Mouse (Mus musculus) neural tube, embryonic 11.5 days (tissue): ENCODE results near the gene Fam78b. TPM values are rescaled to one million over a fixed set of nuclear protein-coding genes. Genes with fewer than 3 reads are reported as not detected.

Source experiments
- ATAC-seq: fragments of 200-750 bp; cut with Nextera tagmentation; 2 replicates; pipeline ENCODE4 v1.8.0; 2017; ENCODE audit warnings: moderate number of reproducible peaks, mild to moderate bottlenecking, moderate TSS enrichment, moderate library complexity; ENCODE audit not compliant: insufficient read depth, low FRiP score, low TSS enrichment
- DNase-seq: peaks from one replicate; pipeline ENCODE4 v3.0.0-alpha.2; 2015; ENCODE audit warnings: low spot score
- H3K27ac ChIP-seq: fragments of 300-500 bp; sonication (generic); 2 replicates; pipeline ENCODE4 v1.5.1; 2014; ENCODE audit warnings: low read depth, mild to moderate bottlenecking, low read length
- H3K27me3 ChIP-seq: fragments of 300-500 bp; sonication (generic); 2 replicates; pipeline ENCODE4 v1.6.1; 2014; ENCODE audit warnings: mild to moderate bottlenecking, low read length, mixed read lengths; ENCODE audit not compliant: control insufficient read depth, insufficient read depth
- H3K36me3 ChIP-seq: fragments of 300-500 bp; sonication (generic); 2 replicates; pipeline ENCODE4 v1.6.1; 2014; ENCODE audit warnings: mild to moderate bottlenecking, low read length, moderate library complexity, mixed read lengths; ENCODE audit not compliant: control insufficient read depth, insufficient read depth
- H3K4me1 ChIP-seq: fragments of 300-500 bp; sonication (generic); 2 replicates; pipeline ENCODE4 v1.6.1; 2014; ENCODE audit warnings: low read length, mixed read lengths; ENCODE audit not compliant: control insufficient read depth, insufficient read depth
- H3K4me2 ChIP-seq: fragments of 300-500 bp; sonication (generic); 2 replicates; pipeline ENCODE4 v1.6.1; 2014; ENCODE audit warnings: low read depth, mild to moderate bottlenecking, moderate library complexity
- H3K4me3 ChIP-seq: fragments of 300-500 bp; sonication (generic); 2 replicates; pipeline ENCODE4 v1.5.1; 2014; ENCODE audit warnings: low read depth, low read length
- H3K9ac ChIP-seq: fragments of 300-500 bp; sonication (generic); 2 replicates; pipeline ENCODE4 v1.6.1; 2014; ENCODE audit warnings: mild to moderate bottlenecking, low read length
- H3K9me3 ChIP-seq: fragments of 300-500 bp; sonication (generic); 2 replicates; pipeline ENCODE4 v1.6.1; 2016; ENCODE audit warnings: low read length; ENCODE audit not compliant: control insufficient read depth
- WGBS: fragments of 180-500 bp; shearing (Covaris S2); extraction: QIAGEN DNeasy Blood & Tissue Kit; methylation state at CpG from one replicate; pipeline ENCODE4 v1.1.7; 2014; 5-methylcytosine and 5-hydroxymethylcytosine counted together
- polyA plus RNA-seq: library from polyadenylated mRNA; unstranded; fragments of >200 nt; fragmentation: Nextera tagmentation; extraction: Ambion mirVana; gene quantifications from 2 replicates; pipeline ENCODE4 v1.2.1, GENCODE M21; 2014

Gene Fam78b
- polyA plus RNA-seq, 1 experiment from 2014 or later: 14.5 TPM

GRCm38 (mm10) chr1:167050859-167051258 is 49.6 kb downstream of the Fam78b start:
- H3K9ac ChIP-seq: no peak overlapping the region
- no peak overlapping the region for H3K4me2 ChIP-seq
- H3K27ac ChIP-seq: no peak overlapping the region
- H3K9me3 ChIP-seq: no peaks in the 10 kb centered on the region
- H3K4me3 ChIP-seq: no peak overlapping the region
- H3K4me1 ChIP-seq: 0 out of 2 replicates have a peak, but pooled peaks cover 2% of the 10 kb centered on the region
- 91% methylated on average over 3 of the region's 3 CpGs for WGBS
- no peaks in the 10 kb centered on the region for H3K27me3 ChIP-seq
- no peak for DNase-seq
- H3K36me3 ChIP-seq: no peaks in the 10 kb centered on the region
- no peak for ATAC-seq

DNA sequence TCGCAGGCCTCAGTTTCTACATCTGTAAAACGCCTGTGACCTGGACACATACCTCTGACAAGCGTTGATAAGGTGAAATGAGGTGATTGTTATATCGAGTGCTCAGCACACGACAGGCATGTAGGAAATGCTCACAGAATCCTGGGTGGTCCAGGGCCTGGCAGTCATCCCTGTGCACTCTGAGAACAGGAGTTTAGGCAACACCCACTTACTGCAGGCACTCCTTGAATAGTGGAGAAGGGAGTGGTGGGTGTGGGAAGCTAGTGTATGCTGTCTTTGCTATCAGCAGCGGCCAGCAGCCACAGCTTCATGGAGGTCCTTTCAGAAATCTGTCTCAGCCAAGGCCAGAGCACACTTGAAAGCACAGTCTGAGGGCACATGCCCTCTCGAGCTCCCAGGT is 52.8 kb downstream of the Fam78b start:
- ATAC-seq (no peak), DNase-seq (no peak)
- Histone ChIP-seq H3K4me3 (no peak overlapping the region), H3K36me3 (no peaks in the 10 kb centered on the region), H3K27ac (no peak overlapping the region), H3K9me3 (no peaks in the 10 kb centered on the region), H3K4me1 (no peaks in the 10 kb centered on the region), H3K9ac (no peak overlapping the region), H3K4me2 (no peak overlapping the region), H3K27me3 (no peaks in the 10 kb centered on the region)
- 83% methylated on average over 7 of the region's 7 CpGs for WGBS

DNA sequence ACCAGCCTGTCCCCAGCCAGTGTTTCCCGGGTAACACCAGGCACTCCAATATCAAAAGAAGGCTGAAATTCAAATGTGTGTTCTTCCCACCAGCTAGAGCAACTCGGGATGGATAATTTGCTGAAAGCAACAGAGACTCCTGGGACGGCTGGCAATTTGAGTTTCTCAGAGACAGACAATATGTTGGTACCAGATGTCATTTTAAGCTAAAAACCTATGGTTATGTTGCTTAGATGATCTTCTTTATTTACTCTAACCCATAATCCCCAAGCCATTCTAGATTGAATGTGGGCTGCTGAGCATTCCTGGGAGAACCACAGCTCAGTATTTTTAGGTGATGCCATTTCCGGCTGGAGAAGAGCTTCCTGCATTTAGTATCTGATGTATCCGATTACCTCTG is 56.3 kb downstream of the Fam78b start:
- ATAC-seq (no peak), DNase-seq (no peak)
- Histone ChIP-seq H3K9ac (no peak overlapping the region), H3K4me2 (no peak overlapping the region), H3K4me1 (peaks cover 4% of the 10 kb centered on the region; the same call in 1 of the 2 replicates), H3K4me3 (no peak overlapping the region), H3K27me3 (no peaks in the 10 kb centered on the region), H3K9me3 (no peaks in the 10 kb centered on the region), H3K36me3 (no peaks in the 10 kb centered on the region), H3K27ac (no peak overlapping the region)
- 67% methylated on average over 5 of the region's 5 CpGs for WGBS

- DNase-seq: no peak
- H3K27me3 ChIP-seq: no peaks in the 10 kb centered on the region
- no peaks in the 10 kb centered on the region for H3K9me3 ChIP-seq
- H3K36me3 ChIP-seq: no peaks in the 10 kb centered on the region
- no peak overlapping the region for H3K9ac ChIP-seq
- H3K27ac ChIP-seq: no peak overlapping the region
- WGBS: 57% methylated on average over 9 of the region's 9 CpGs
- no peak overlapping the region for H3K4me3 ChIP-seq
- peaks cover 4% of the 10 kb centered on the region; the same call in 1 of the 2 replicates for H3K4me1 ChIP-seq
- ATAC-seq: no peak; the same call in 1 of the 2 replicates
- H3K4me2 ChIP-seq: no peak overlapping the region
Observed at GRCm38 (mm10) chr1:167059550-167060285, 58.5 kb downstream of the Fam78b start.

- 71% methylated on average over 4 of the region's 4 CpGs for WGBS
- no peak overlapping the region for H3K27ac ChIP-seq
Observed at GRCm38 (mm10) chr1:167063971-167064370, 62.8 kb downstream of the Fam78b start.

DNA sequence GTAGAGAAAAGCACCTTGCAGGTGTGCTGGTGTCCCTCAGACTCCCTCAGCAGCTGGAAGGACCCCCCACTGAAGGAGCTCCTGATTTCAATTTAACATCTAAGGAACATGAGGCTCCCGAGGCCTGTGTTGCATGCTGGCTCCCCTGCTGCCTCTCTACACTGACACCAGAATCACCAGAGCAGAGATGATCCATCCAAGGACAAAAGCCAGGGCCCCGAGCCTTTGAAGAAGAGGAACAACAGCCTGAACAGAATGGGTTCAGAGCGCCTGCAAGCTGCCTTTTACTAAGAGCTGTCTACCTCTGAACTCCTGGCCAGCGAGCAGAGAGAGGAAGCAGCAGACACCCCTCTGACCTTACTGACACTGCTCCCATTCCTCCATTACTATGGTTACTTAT is 64.3 kb downstream of the Fam78b start:
- no peaks in the 10 kb centered on the region for H3K4me1 ChIP-seq
- DNase-seq (no peak), ATAC-seq (no peak)
- H3K9ac ChIP-seq: no peak overlapping the region
- no peak overlapping the region for H3K4me3 ChIP-seq
- H3K9me3 ChIP-seq: no peaks in the 10 kb centered on the region
- no peak overlapping the region for H3K27ac ChIP-seq
- no peaks in the 10 kb centered on the region for H3K27me3 ChIP-seq
- 23% methylated on average over 4 of the region's 4 CpGs for WGBS
- no peaks in the 10 kb centered on the region for H3K36me3 ChIP-seq
- H3K4me2 ChIP-seq: no peak overlapping the region

More at GRCm38 (mm10) chr1:167063971-167064370, 62.8 kb downstream of the Fam78b start:
- H3K9me3 ChIP-seq: no peaks in the 10 kb centered on the region
- no peaks in the 10 kb centered on the region for H3K36me3 ChIP-seq
- DNase-seq (no peak), ATAC-seq (no peak)
- peaks cover 4% of the 10 kb centered on the region; the same call in 1 of the 2 replicates for H3K4me1 ChIP-seq
- no peak overlapping the region for H3K4me2 ChIP-seq
- no peak overlapping the region for H3K4me3 ChIP-seq
- no peaks in the 10 kb centered on the region for H3K27me3 ChIP-seq
- H3K9ac ChIP-seq: no peak overlapping the region

DNA sequence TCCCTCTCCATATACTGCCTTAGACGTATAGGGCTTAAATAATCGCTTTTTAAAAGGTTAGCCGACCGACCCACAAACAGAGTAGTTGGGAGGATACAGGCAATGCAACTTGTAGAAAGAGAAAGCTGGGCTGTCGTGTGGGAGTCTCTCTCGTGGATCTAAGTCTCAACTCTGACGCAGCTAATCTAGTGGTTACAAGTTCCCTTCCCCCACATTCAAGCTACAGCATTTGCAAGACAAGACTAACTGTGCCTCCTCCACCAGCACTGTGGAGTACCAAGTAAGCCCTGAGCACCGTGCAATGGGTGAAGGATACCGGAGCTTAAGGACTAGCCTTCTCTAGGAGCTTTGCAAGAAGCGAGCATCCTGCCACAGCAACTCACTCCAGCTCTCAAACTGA is 64.8 kb downstream of the Fam78b start:
- WGBS: 60% methylated on average over 10 of the region's 10 CpGs
- no peak for ATAC-seq
- no peak overlapping the region for H3K27ac ChIP-seq

GRCm38 (mm10) chr1:167066933-167067341 is 65.7 kb downstream of the Fam78b start:
- Histone ChIP-seq H3K27me3 (no peaks in the 10 kb centered on the region), H3K9me3 (no peaks in the 10 kb centered on the region), H3K27ac (no peak overlapping the region), H3K4me3 (no peak overlapping the region), H3K9ac (no peak overlapping the region), H3K4me1 (no peaks in the 10 kb centered on the region), H3K4me2 (no peak overlapping the region), H3K36me3 (no peaks in the 10 kb centered on the region)
- 72% methylated on average over 9 of the region's 9 CpGs for WGBS
- DNase-seq (no peak), ATAC-seq (no peak)

More for the DNA sequence above, 64.8 kb downstream of the Fam78b start:
- no peak for DNase-seq
- H3K4me1 ChIP-seq: no peaks in the 10 kb centered on the region
- no peak overlapping the region for H3K9ac ChIP-seq
- H3K4me2 ChIP-seq: no peak overlapping the region
- no peaks in the 10 kb centered on the region for H3K27me3 ChIP-seq
- H3K36me3 ChIP-seq: no peaks in the 10 kb centered on the region
- no peaks in the 10 kb centered on the region for H3K9me3 ChIP-seq
- no peak overlapping the region for H3K4me3 ChIP-seq

GRCm38 (mm10) chr1:167069741-167070140 is 68.5 kb downstream of the Fam78b start:
- ATAC-seq (no peak), DNase-seq (no peak)
- Histone ChIP-seq H3K9ac (no peak overlapping the region), H3K9me3 (no peaks in the 10 kb centered on the region), H3K27ac (no peak overlapping the region), H3K4me3 (no peak overlapping the region), H3K36me3 (no peaks in the 10 kb centered on the region), H3K4me1 (no peaks in the 10 kb centered on the region), H3K27me3 (no peaks in the 10 kb centered on the region), H3K4me2 (no peak overlapping the region)
- WGBS: 55% methylated on average over 9 of the region's 9 CpGs
